Comparison of ENCODE assay signal across 8 mouse cellular contexts in genomic region chr1:34849745-34850342, GRCm38 (mm10). TPM values are rescaled to one million over a fixed set of nuclear protein-coding genes. Genes with fewer than 3 reads are reported as not detected.
A peak's percentile ranks its signal among the peaks of the same experiment; 100 is the strongest.
DNase-seq lines count a peak whose midpoint lies in the region; ATAC-seq and TF ChIP-seq lines count a peak whose summit lies in the region.

Gene Plekhb2 (plus strand): TSS chr1:34849976.

- WGBS in hindbrain, embryonic 16.5 days, result under 1% methylated on average over 28 of the region's 40 CpGs

- no peaks in the 10 kb centered on the region for H3K9me3 ChIP-seq in hindbrain, embryonic 16.5 days (ENCODE audit: control insufficient read depth, low read length)

- H3K27ac ChIP-seq in gastrocnemius, adult 2 months, result peak within 1 kb of the TSS; percentile 96
- peak within 1 kb of the TSS; percentile 59 for H3K27ac ChIP-seq in hindbrain, embryonic 16.5 days (ENCODE audit: low read depth, low read length)

- peak; percentile 60 for DNase-seq in WW6 (ENCODE audit: low read depth, low spot score)
- DNase-seq in cerebellum, postnatal 4 days (ENCODE audit: low spot score in 2 of 2), result peak; percentile 68 to 85
- peak; percentile 94 for DNase-seq in gastrocnemius, adult 2 months
- DNase-seq in left cerebral cortex, adult 11 months (ENCODE audit: low spot score), result peak; percentile 79
- DNase-seq in lung, postnatal 36 days, result peak; percentile 92
- peak; percentile 83 for DNase-seq in retina, embryonic 14.5 days (ENCODE audit: low spot score)
- DNase-seq in thymus, postnatal 4 days, result peak; percentile 91

- peak within 1 kb of the TSS; percentile 82 for H3K9ac ChIP-seq in hindbrain, embryonic 16.5 days (ENCODE audit: low read depth, low read length)

- H3K4me1 ChIP-seq in hindbrain, embryonic 16.5 days (ENCODE audit: control insufficient read depth, insufficient read depth, low read depth, low read length), result peaks cover 26% of the 10 kb centered on the region

- H3K4me3 ChIP-seq in gastrocnemius, adult 2 months, result peak within 1 kb of the TSS; percentile 90
- H3K4me3 ChIP-seq in hindbrain, embryonic 16.5 days (ENCODE audit: low read length), result peak within 1 kb of the TSS; percentile 57

- H3K36me3 ChIP-seq in hindbrain, embryonic 16.5 days (ENCODE audit: control insufficient read depth, insufficient read depth, low read length), result no peaks in the 10 kb centered on the region

- peak; percentile 87 for ATAC-seq in hindbrain, embryonic 16.5 days

- no peaks in the 10 kb centered on the region; the same call in 1 of the 2 replicates for H3K27me3 ChIP-seq in hindbrain, embryonic 16.5 days (replicated peaks; ENCODE audit: control insufficient read depth, insufficient read depth, low read length)

- intact Hi-C loops in gastrocnemius, adult 2 months (cut with DNase I), result loop anchor here (10.0 kb wide), 1 partner anchor 415 kb away; the partner anchor contains the start of genes Ccdc115 and Imp4

- no peak for TF ChIP-seq CTCF in gastrocnemius, adult 2 months (IDR thresholded peaks at IDR 0.05)

- H3K4me2 ChIP-seq in hindbrain, embryonic 16.5 days (ENCODE audit: low read length), result peak within 1 kb of the TSS; percentile 76

RNA-seq across cellular contexts. Expression of gene Plekhb2, which starts in this region (rescaled TPM):
- 10 to 100 TPM; 53.4 to 58.3 TPM for total RNA-seq in gastrocnemius, adult 2 months (2021)
- 94.3 and 95.4 TPM in 2 replicates for polyA plus RNA-seq in hindbrain, embryonic 16.5 days (2015; fragmentation: Nextera tagmentation; extraction: Ambion mirVana)

Comparison
In these comparisons a context has a peak if more than half of its experiments do, and no peak if none do; other contexts are left out.
1. Peak in every context shown above with its lines: DNase-seq, ATAC-seq, H3K4me3 ChIP-seq and H3K27ac ChIP-seq.